Comparison of ENCODE assay signal across 12 mouse cellular contexts in genomic region chr8:127719881-127720280, GRCm38 (mm10).
DNase-seq lines count a peak whose midpoint lies in the region; ATAC-seq and TF ChIP-seq lines count a peak whose summit lies in the region.
"Had no signal": no experiment of that assay in that cellular context is flagged by ENCODE, and none has a peak within 500 bp of the region (broad histone marks: within the 10 kb centered on the region; RNA-seq: fewer than 3 reads in every experiment).

No protein-coding gene starts in this region.

- H3K36me3 ChIP-seq in lung, embryonic 14.5 days (ENCODE audit: insufficient read depth) = no peaks in the 10 kb centered on the region
- H3K36me3 ChIP-seq in heart, embryonic 13.5 days = no peaks in the 10 kb centered on the region
- H3K36me3 ChIP-seq: forebrain, embryonic 12.5 days; limb, embryonic 12.5 days had no signal

- WGBS in lung, embryonic 14.5 days = 12% methylated on average over 6 of the region's 6 CpGs
- WGBS in lung, adult 2 months = 18% methylated on average over 6 of the region's 6 CpGs
- WGBS in heart, embryonic 13.5 days = 12% methylated on average over 6 of the region's 6 CpGs

- peak; percentile 23 for ATAC-seq in lung, embryonic 14.5 days (ENCODE audit: insufficient read depth)
- ATAC-seq in heart, embryonic 13.5 days (ENCODE audit: extremely low read depth, insufficient number of reproducible peaks, low FRiP score, low TSS enrichment) = no peak

- no peak overlapping the region for H3K4me3 ChIP-seq in lung, embryonic 14.5 days (ENCODE audit: low read depth, low read length)
- H3K4me3 ChIP-seq in lung, adult 2 months (replicated peaks; ENCODE audit: extremely low read depth, low read depth, low read length) = no peak overlapping the region
- 0 out of 2 replicates have a peak overlapping the region, but pooled peaks have one; percentile 29 for H3K4me3 ChIP-seq in heart, embryonic 13.5 days
- H3K4me3 ChIP-seq: forebrain, embryonic 12.5 days; limb, embryonic 12.5 days had no signal

- DNase-seq in embryo, embryonic 10 days (ENCODE audit: low spot score) = peak; percentile 27
- no peak for DNase-seq in embryo, embryonic 10.5 days (ENCODE audit: low spot score)
- DNase-seq in lung, embryonic 14.5 days = peak; percentile 48
- DNase-seq in lung, adult 2 months = no peak
- peak; percentile 47 for DNase-seq in mesoderm, embryonic 11.5 days (ENCODE audit: low read depth, low spot score)
- DNase-seq in urinary bladder, adult 18-20 months (ENCODE audit: low spot score in 2 of 2) = no peak
- no peak for DNase-seq in cerebellum, adult 18-20 months
- DNase-seq: cerebellum, postnatal 36 days had no signal

- peak overlapping the region; percentile 47; the same call in 1 of the 2 replicates for H3K4me2 ChIP-seq in lung, embryonic 14.5 days
- peak overlapping the region; percentile 67 for H3K4me2 ChIP-seq in heart, embryonic 13.5 days
- H3K4me2 ChIP-seq: midbrain, embryonic 11.5 days had no signal

- H3K9ac ChIP-seq in lung, embryonic 14.5 days = no peak overlapping the region
- H3K9ac ChIP-seq in heart, embryonic 13.5 days = no peak overlapping the region
- H3K9ac ChIP-seq: forebrain, embryonic 12.5 days; limb, embryonic 12.5 days had no signal

- H3K27me3 ChIP-seq in lung, embryonic 14.5 days (ENCODE audit: insufficient read depth, low read length) = no peaks in the 10 kb centered on the region
- H3K27me3 ChIP-seq in heart, embryonic 13.5 days (replicated peaks) = no peaks in the 10 kb centered on the region
- H3K27me3 ChIP-seq: limb, embryonic 12.5 days had no signal

- no peak for TF ChIP-seq POLR2A in lung, adult 2 months (IDR thresholded peaks at IDR 0.05; ENCODE audit: borderline replicate concordance, extremely low read depth, low read depth, low read length)

- TF ChIP-seq CTCF in lung, embryonic 14.5 days (IDR thresholded peaks at IDR 0.05; ENCODE audit: low read depth) = no peak
- TF ChIP-seq CTCF in lung, adult 2 months (IDR thresholded peaks at IDR 0.05; ENCODE audit: insufficient read depth, low read length) = no peak

- peaks cover 15% of the 10 kb centered on the region; the same call in 1 of the 2 replicates for H3K4me1 ChIP-seq in lung, embryonic 14.5 days (ENCODE audit: insufficient read depth)
- peaks cover 11% of the 10 kb centered on the region for H3K4me1 ChIP-seq in lung, adult 2 months (ENCODE audit: control insufficient read depth, insufficient read depth, low read length)
- peaks cover 33% of the 10 kb centered on the region for H3K4me1 ChIP-seq in heart, embryonic 13.5 days

- 0 out of 2 replicates have a peak overlapping the region, but pooled peaks have one; percentile 33 for H3K27ac ChIP-seq in lung, embryonic 14.5 days (ENCODE audit: low read depth)
- peak overlapping the region; percentile 77 for H3K27ac ChIP-seq in heart, embryonic 13.5 days (replicated peaks)
- H3K27ac ChIP-seq: forebrain, embryonic 12.5 days; limb, embryonic 12.5 days had no signal

- no peaks in the 10 kb centered on the region for H3K9me3 ChIP-seq in lung, embryonic 14.5 days (ENCODE audit: low read depth, low read length)
- no peaks in the 10 kb centered on the region for H3K9me3 ChIP-seq in heart, embryonic 13.5 days
- H3K9me3 ChIP-seq: forebrain, embryonic 12.5 days; limb, embryonic 12.5 days had no signal

Comparison
In these comparisons a context has a peak if more than half of its experiments do, and no peak if none do; other contexts are left out.
1. DNase-seq: peak in embryo, embryonic 10 days (single experiment), lung, embryonic 14.5 days (single experiment) and mesoderm, embryonic 11.5 days (single experiment); none in embryo, embryonic 10.5 days (single experiment), lung, adult 2 months (single experiment), urinary bladder, adult 18-20 months (0 of 2) and cerebellum, adult 18-20 months (0 of 2).